ENCODE assay signal across 10 mouse cellular contexts in the genomic region with DNA sequence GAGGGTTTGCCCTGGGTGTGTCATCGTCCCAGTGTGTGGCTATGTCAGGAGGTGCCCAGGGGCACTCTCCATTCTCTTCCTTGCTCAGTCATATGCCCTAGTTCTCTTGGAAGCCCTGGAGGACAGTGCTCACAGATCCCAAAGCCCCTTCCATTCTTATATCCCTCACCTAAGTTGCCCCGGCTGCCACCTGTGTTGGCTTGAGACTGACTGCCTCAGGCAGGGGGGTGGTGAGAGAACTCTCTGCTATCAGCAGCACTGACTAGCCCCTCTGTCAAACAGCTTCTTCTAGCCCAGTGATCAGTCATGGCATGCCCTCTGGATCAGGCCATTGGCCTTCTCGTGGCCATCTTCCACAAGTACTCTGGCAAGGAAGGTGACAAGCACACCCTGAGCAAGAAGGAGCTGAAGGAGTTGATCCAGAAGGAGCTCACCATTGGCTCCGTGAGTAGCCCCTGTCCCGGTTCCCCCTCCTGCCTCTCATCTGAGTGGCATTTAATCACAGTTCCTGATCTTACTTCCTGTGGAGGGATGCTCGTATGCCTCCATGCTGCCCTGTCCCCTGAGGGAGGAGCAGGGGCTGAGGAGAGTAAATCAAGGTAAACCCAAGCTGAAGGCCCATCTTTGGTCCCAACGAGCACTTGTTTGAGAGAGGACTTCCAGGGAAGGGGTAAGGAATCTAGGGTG. TPM values are rescaled to one million over a fixed set of nuclear protein-coding genes. Genes with fewer than 3 reads are reported as not detected.
DNase-seq lines count a peak whose midpoint lies in the region; ATAC-seq lines count a peak whose summit lies in the region.
"Had no signal": no experiment of that assay in that cellular context is flagged by ENCODE, and none has a peak within 500 bp of the region (broad histone marks: within the 10 kb centered on the region; RNA-seq: fewer than 3 reads in every experiment).

No protein-coding gene starts in this region.

- peak; percentile 5; the same call in 1 of the 2 replicates for ATAC-seq in kidney, embryonic 16.5 days (ENCODE audit: low FRiP score, low TSS enrichment)
- ATAC-seq in hindbrain, embryonic 15.5 days (ENCODE audit: low FRiP score, low read depth) = no peak
- no peak for ATAC-seq in midbrain, embryonic 15.5 days (replicated peaks)

- H3K9ac ChIP-seq in kidney, embryonic 16.5 days (replicated peaks; ENCODE audit: low read length) = peak overlapping the region; percentile 64; the same call in 1 of the 2 replicates
- H3K9ac ChIP-seq in hindbrain, embryonic 15.5 days = no peak overlapping the region
- H3K9ac ChIP-seq in midbrain, embryonic 15.5 days = no peak overlapping the region

- H3K36me3 ChIP-seq in kidney, embryonic 16.5 days (ENCODE audit: insufficient read depth, low read length) = no peaks in the 10 kb centered on the region
- no peaks in the 10 kb centered on the region for H3K36me3 ChIP-seq in hindbrain, embryonic 15.5 days
- H3K36me3 ChIP-seq in midbrain, embryonic 15.5 days (replicated peaks) = no peaks in the 10 kb centered on the region

- H3K4me1 ChIP-seq in kidney, embryonic 16.5 days (ENCODE audit: insufficient read depth, low read length) = peaks cover 13% of the 10 kb centered on the region
- 0 out of 2 replicates have a peak, but pooled peaks cover 2% of the 10 kb centered on the region for H3K4me1 ChIP-seq in brown adipose tissue, adult 24 weeks (ENCODE audit: control insufficient read depth, insufficient read depth, insufficient read length, low read length)
- peaks cover 9% of the 10 kb centered on the region for H3K4me1 ChIP-seq in hindbrain, embryonic 15.5 days (replicated peaks)
- peaks cover 7% of the 10 kb centered on the region for H3K4me1 ChIP-seq in midbrain, embryonic 15.5 days

- H3K4me3 ChIP-seq in kidney, embryonic 16.5 days (ENCODE audit: low read length) = peak overlapping the region; percentile 48
- H3K4me3 ChIP-seq in brown adipose tissue, adult 24 weeks (ENCODE audit: insufficient read depth, low read depth, low read length) = peak overlapping the region; percentile 67
- H3K4me3 ChIP-seq in hindbrain, embryonic 15.5 days = no peak overlapping the region; the same call in 1 of the 2 replicates
- H3K4me3 ChIP-seq in midbrain, embryonic 15.5 days = no peak overlapping the region

- peak overlapping the region; percentile 69 for H3K4me2 ChIP-seq in kidney, embryonic 16.5 days (replicated peaks; ENCODE audit: low read depth, low read length)
- H3K4me2 ChIP-seq in hindbrain, embryonic 15.5 days = peak overlapping the region; percentile 67
- peak overlapping the region; percentile 61; the same call in 1 of the 2 replicates for H3K4me2 ChIP-seq in midbrain, embryonic 15.5 days

- H3K9me3 ChIP-seq in kidney, embryonic 16.5 days (ENCODE audit: low read length) = peaks cover 6% of the 10 kb centered on the region; the same call in 1 of the 2 replicates
- H3K9me3 ChIP-seq in hindbrain, embryonic 15.5 days = no peaks in the 10 kb centered on the region
- no peaks in the 10 kb centered on the region for H3K9me3 ChIP-seq in midbrain, embryonic 15.5 days

- 52% methylated on average over 7 of the region's 7 CpGs for WGBS in kidney, embryonic 16.5 days
- WGBS in hindbrain, embryonic 15.5 days = 80% methylated on average over 7 of the region's 7 CpGs
- 68% methylated on average over 7 of the region's 7 CpGs for WGBS in midbrain, embryonic 15.5 days

- no peaks in the 10 kb centered on the region for H3K27me3 ChIP-seq in kidney, embryonic 16.5 days (ENCODE audit: insufficient read depth, low read length)
- 0 out of 2 replicates have a peak, but pooled peaks cover 4% of the 10 kb centered on the region for H3K27me3 ChIP-seq in hindbrain, embryonic 15.5 days
- H3K27me3 ChIP-seq in midbrain, embryonic 15.5 days (replicated peaks) = peaks cover 4% of the 10 kb centered on the region
- H3K27me3 ChIP-seq: Patski had no signal

- no peak overlapping the region for H3K27ac ChIP-seq in kidney, embryonic 16.5 days (ENCODE audit: low read length)
- H3K27ac ChIP-seq in brown adipose tissue, adult 24 weeks (replicated peaks; ENCODE audit: low read depth, low read length) = peak overlapping the region; percentile 67
- H3K27ac ChIP-seq in hindbrain, embryonic 15.5 days (replicated peaks) = no peak overlapping the region
- no peak overlapping the region for H3K27ac ChIP-seq in midbrain, embryonic 15.5 days

- DNase-seq in kidney, adult 9 months = no peak
- DNase-seq in c-Kit-positive CD71-positive TER-119-positive erythroid progenitor cells, embryonic 14.5 days (ENCODE audit: low spot score) = no peak
- no peak for DNase-seq in adrenal gland, postnatal 14 days
- DNase-seq in cerebellum, adult 9-10 months = no peak

RNA-seq across cellular contexts. Expression of gene S100a6, which starts 0.9 kb away (rescaled TPM):
- 173 and 181 TPM in 2 replicates for polyA plus RNA-seq in kidney, embryonic 16.5 days (2015; fragmentation: Nextera tagmentation; extraction: Ambion mirVana)
- polyA plus RNA-seq in brown adipose tissue, adult 24 weeks (2012; ENCODE audit: insufficient read depth, insufficient read length, missing spikeins) = 192 and 232 TPM in 2 replicates
- polyA plus RNA-seq in hindbrain, embryonic 15.5 days (2015; fragmentation: Nextera tagmentation; extraction: Ambion mirVana) = 24.1 and 33.1 TPM in 2 replicates
- 18.4 and 25.6 TPM in 2 replicates for polyA plus RNA-seq in midbrain, embryonic 15.5 days (2015; fragmentation: Nextera tagmentation; extraction: Ambion mirVana)
- total RNA-seq in adrenal gland, postnatal 14 days (2021) = 54.3 and 59.5 TPM in 2 replicates

RNA-seq across cellular contexts. Expression of gene S100a5, which starts 5.3 kb away (rescaled TPM):
- 0.45 and 0.99 TPM in 2 replicates for polyA plus RNA-seq in kidney, embryonic 16.5 days (2015; fragmentation: Nextera tagmentation; extraction: Ambion mirVana)
- not detected in 2 replicates for polyA plus RNA-seq in brown adipose tissue, adult 24 weeks (2012; ENCODE audit: insufficient read depth, insufficient read length, missing spikeins)
- polyA plus RNA-seq in hindbrain, embryonic 15.5 days (2015; fragmentation: Nextera tagmentation; extraction: Ambion mirVana) = not detected in 2 replicates
- not detected in 2 replicates for polyA plus RNA-seq in midbrain, embryonic 15.5 days (2015; fragmentation: Nextera tagmentation; extraction: Ambion mirVana)
- not detected in 2 replicates for total RNA-seq in adrenal gland, postnatal 14 days (2021)
- total RNA-seq: heart, adult 18-20 months had no signal
- polyA plus RNA-seq: Patski had no signal

RNA-seq across cellular contexts. Expression of gene S100a4, which starts 10.0 kb away (rescaled TPM):
- polyA plus RNA-seq in kidney, embryonic 16.5 days (2015; fragmentation: Nextera tagmentation; extraction: Ambion mirVana) = 3.6 and 5.5 TPM in 2 replicates
- polyA plus RNA-seq in brown adipose tissue, adult 24 weeks (2012; ENCODE audit: insufficient read depth, insufficient read length, missing spikeins) = 21.4 and 30.3 TPM in 2 replicates
- 1.0 and 1.2 TPM in 2 replicates for polyA plus RNA-seq in hindbrain, embryonic 15.5 days (2015; fragmentation: Nextera tagmentation; extraction: Ambion mirVana)
- 0.52 and 0.78 TPM in 2 replicates for polyA plus RNA-seq in midbrain, embryonic 15.5 days (2015; fragmentation: Nextera tagmentation; extraction: Ambion mirVana)
- total RNA-seq in adrenal gland, postnatal 14 days (2021) = 9.6 and 18.7 TPM in 2 replicates

RNA-seq across cellular contexts. Expression of gene Gm42674, which starts 11.9 kb away (rescaled TPM):
- polyA plus RNA-seq in kidney, embryonic 16.5 days (2015; fragmentation: Nextera tagmentation; extraction: Ambion mirVana) = not detected in 2 replicates
- polyA plus RNA-seq in brown adipose tissue, adult 24 weeks (2012; ENCODE audit: insufficient read depth, insufficient read length, missing spikeins) = not detected in 2 replicates
- not detected in 2 replicates for polyA plus RNA-seq in hindbrain, embryonic 15.5 days (2015; fragmentation: Nextera tagmentation; extraction: Ambion mirVana)
- not detected in 2 replicates for polyA plus RNA-seq in midbrain, embryonic 15.5 days (2015; fragmentation: Nextera tagmentation; extraction: Ambion mirVana)
- not detected in 2 replicates for total RNA-seq in adrenal gland, postnatal 14 days (2021)
- total RNA-seq: heart, adult 18-20 months had no signal
- polyA plus RNA-seq: Patski had no signal

RNA-seq across cellular contexts. Expression of gene S100a2, which starts 23.6 kb away (rescaled TPM):
- not detected in 2 replicates for polyA plus RNA-seq in kidney, embryonic 16.5 days (2015; fragmentation: Nextera tagmentation; extraction: Ambion mirVana)
- not detected in 2 replicates for polyA plus RNA-seq in brown adipose tissue, adult 24 weeks (2012; ENCODE audit: insufficient read depth, insufficient read length, missing spikeins)
- polyA plus RNA-seq in hindbrain, embryonic 15.5 days (2015; fragmentation: Nextera tagmentation; extraction: Ambion mirVana) = not detected in 2 replicates
- polyA plus RNA-seq in midbrain, embryonic 15.5 days (2015; fragmentation: Nextera tagmentation; extraction: Ambion mirVana) = not detected in 2 replicates
- not detected in 2 replicates for total RNA-seq in adrenal gland, postnatal 14 days (2021)
- total RNA-seq: heart, adult 18-20 months had no signal
- polyA plus RNA-seq: Patski had no signal

Comparison
In these comparisons a context has a peak if more than half of its experiments do, and no peak if none do; other contexts are left out.
1. H3K4me3 ChIP-seq: peak in kidney, embryonic 16.5 days (single experiment) and brown adipose tissue, adult 24 weeks (single experiment); none in hindbrain, embryonic 15.5 days (single experiment) and midbrain, embryonic 15.5 days (single experiment).
2. Peak in every context shown above with its lines, with median percentiles within 50 percentile points of each other: H3K4me2 ChIP-seq.